Mouse (Mus musculus): ENCODE data around the gene Tcf15.

GRCm38 (mm10) chr2:152108702-152109101 is 34.7 kb upstream of the Tcf15 start:
- TF ChIP-seq POLR2A (IDR thresholded peaks at IDR 0.05; ENCODE audit: borderline replicate concordance, extremely low read depth, low read depth, low read length), result no peak
- no peak for TF ChIP-seq CTCF (IDR thresholded peaks at IDR 0.05; ENCODE audit: insufficient read depth, low read length)
